Mouse (Mus musculus) CD4-positive, CD25-positive, alpha-beta regulatory T cell, adult 9 weeks (primary cell): ENCODE data around the gene Atp5g1. TPM values are rescaled to one million over a fixed set of nuclear protein-coding genes. Genes with fewer than 3 reads are reported as not detected.

Experiments used
- polyA plus RNA-seq: library from polyadenylated mRNA; unstranded; fragments of 100-300 nt; shearing (Covaris generic); gene quantifications from one replicate; pipeline ENCODE4 v1.2.1, GENCODE M21; 2017

Atp5g1 gene
- polyA plus RNA-seq = 440 TPM

DNA sequence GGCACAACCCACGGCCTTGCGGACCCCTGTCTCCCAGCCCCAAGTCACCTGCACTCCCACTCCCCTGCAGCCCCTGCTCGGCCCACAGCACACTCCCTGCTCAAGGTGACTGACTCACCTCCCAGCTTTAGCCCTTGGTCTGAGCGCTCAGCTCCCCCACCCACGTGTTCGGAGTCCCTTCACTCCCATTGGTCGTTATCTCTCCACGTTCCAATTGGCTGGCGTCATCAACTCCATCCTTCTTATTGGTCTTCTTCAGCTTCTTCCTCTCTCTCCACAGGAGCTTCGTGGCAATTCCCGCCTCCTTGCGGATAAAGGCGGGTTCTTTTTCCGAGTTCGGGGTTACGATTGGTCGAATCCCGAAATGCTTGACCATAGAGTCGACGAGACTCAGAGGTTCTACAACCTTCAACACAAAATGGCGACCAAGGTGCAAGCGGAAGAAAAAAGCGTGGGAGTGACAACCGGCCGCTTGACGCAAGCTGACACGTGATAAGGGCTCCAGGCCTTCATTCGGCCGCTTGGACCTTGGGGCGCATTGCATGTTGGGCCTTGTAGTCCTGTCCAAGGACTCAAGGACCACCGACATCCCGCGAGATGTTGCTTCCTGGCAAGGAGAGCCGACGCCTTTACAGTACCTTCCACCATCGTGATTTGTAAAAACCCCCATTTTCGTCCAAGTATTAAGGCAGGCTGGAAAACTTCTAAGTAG, at the start of gene Atp5g1:
Gene Atp5g1 (minus strand): TSS at position 162 of the 712 bp plus-strand sequence.

DNA sequence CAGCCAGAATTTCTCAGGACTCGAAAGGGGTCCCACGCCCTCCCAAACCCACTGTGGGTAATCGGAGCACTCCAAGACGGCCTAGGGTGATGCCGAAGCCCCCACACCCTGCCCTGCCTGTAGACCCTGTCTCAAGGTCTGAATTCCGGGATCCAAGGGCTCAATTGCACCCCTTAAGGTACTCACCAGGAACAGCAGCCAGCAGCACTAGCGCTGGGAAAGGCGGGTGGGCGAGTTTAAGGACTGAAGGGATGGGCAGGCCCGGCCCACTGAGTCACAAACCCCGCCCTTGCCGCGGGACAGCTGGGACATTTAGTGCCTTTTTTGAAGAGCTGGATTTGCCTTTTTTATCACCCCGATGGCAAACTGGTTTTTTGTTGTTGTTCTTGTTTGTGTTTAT, 36.3 kb upstream of the Atp5g1 start, which contains the start of gene Calcoco2:
Gene Calcoco2 (minus strand): TSS at position 214 of the 400 bp plus-strand sequence.

DNA sequence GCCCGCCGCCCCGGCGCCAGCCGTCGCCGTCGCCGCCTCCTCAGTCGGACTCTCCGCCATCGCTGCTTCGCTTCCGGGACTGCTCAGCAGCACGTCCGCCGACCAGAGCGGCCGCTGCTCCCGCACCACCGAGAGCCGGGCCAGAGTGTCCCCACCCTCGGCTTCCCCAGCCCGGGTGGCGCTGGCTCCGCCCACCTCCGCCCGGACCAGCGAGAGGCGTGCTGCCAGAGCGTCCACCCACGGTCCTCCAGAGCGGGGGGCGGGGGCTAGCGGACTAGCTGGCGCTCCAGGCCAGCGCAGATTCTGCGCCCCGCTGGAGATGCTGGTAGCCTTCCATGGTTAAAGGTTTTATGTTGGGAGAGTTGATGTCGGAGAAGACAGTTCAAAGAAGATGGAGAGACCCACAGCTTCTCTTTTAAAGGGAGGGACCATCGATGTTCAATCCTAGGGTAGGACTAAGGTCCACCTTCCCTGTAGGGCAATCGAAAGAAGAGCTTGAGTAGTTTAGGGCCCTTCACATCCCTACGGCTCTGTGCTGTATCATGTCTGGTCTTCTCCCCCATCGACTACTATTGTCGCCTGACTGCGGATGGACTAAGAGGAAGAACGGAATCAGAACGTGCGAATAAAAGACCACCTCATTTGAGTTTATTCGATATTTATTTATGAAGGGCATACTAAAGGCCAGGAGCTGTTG, 10.1 kb downstream of the Atp5g1 start, which contains the start of gene Ube2z:
Gene Ube2z (minus strand): TSS at position 174 of the 697 bp plus-strand sequence.

DNA sequence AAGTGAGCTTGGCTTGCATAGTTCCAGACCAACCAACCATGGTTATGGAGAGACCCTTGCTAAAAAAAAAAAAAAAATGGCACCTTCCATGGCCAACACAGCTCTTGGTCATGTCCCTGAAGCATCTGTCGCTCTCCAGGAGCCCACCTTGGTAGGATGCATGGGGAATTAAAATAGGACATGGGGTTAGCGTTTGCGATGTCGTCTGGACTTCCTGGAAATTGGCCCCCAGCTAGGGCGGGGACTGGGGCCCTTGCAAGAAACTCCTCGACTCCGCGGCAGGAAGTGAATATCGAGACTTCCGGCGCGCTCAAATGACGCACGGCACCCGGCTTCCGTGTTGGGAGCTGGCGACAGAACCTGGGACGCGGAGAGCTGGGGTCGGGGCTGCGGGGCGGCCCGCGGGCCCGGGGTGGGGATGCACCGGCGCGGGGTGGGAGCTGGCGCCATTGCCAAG, 40.8 kb downstream of the Atp5g1 start, which contains the start of gene Snf8:
Gene Snf8 (plus strand): TSS at position 290 of the 457 bp plus-strand sequence.

Other genes starting within 250 kb of the Atp5g1 start
- gene Gngt2, start 238.5 kb downstream of the Atp5g1 start, polyA plus RNA-seq = 46.6 TPM
- gene Abi3, start 233.2 kb downstream of the Atp5g1 start, polyA plus RNA-seq = 79.5 TPM
- not detected for gene B4galnt2, start 160.8 kb downstream of the Atp5g1 start, polyA plus RNA-seq
- gene Igf2bp1, start 69.7 kb downstream of the Atp5g1 start, polyA plus RNA-seq = not detected
- gene Gip, start 51.1 kb downstream of the Atp5g1 start, polyA plus RNA-seq = not detected
- 68.8 TPM for gene Snf8, start 40.8 kb downstream of the Atp5g1 start, polyA plus RNA-seq
- 6.6 TPM for gene Ube2z, start 10.3 kb downstream of the Atp5g1 start, polyA plus RNA-seq
- gene Calcoco2, start 36.3 kb upstream of the Atp5g1 start, polyA plus RNA-seq = not detected
- not detected for gene Ttll6, start 58.1 kb upstream of the Atp5g1 start, polyA plus RNA-seq
- gene Hoxb13, start 118.6 kb upstream of the Atp5g1 start, polyA plus RNA-seq = not detected
- not detected for gene Hoxb9, start 195.8 kb upstream of the Atp5g1 start, polyA plus RNA-seq
- gene Hoxb8, start 206.2 kb upstream of the Atp5g1 start, polyA plus RNA-seq = not detected
- gene Hoxb7, start 211.0 kb upstream of the Atp5g1 start, polyA plus RNA-seq = not detected
- not detected for gene Hoxb6, start 216.8 kb upstream of the Atp5g1 start, polyA plus RNA-seq
- not detected for gene Hoxb5, start 227.7 kb upstream of the Atp5g1 start, polyA plus RNA-seq
- gene Hoxb4, start 242.6 kb upstream of the Atp5g1 start, polyA plus RNA-seq = 0.63 TPM
- not detected for gene Hoxb3, start 247.7 kb upstream of the Atp5g1 start, polyA plus RNA-seq